Mouse (Mus musculus): ENCODE data around the gene Klf16. TPM values are rescaled to one million over a fixed set of nuclear protein-coding genes. Genes with fewer than 3 reads are reported as not detected.

Klf16 gene
- polyA plus RNA-seq, 1 experiment, result 16.0 TPM

- TF ChIP-seq MAX (IDR thresholded peaks at IDR 0.05; ENCODE audit: low read depth), result no peak
- TF ChIP-seq MYOG (IDR thresholded peaks at IDR 0.05; ENCODE audit: control insufficient read depth in 1 of 3, insufficient read depth in 1 of 3, insufficient read length in 2 of 3, low read depth in 2 of 3), result no peak
- no peak for TF ChIP-seq USF1 (IDR thresholded peaks at IDR 0.05; ENCODE audit: low read depth)
- no peak for TF ChIP-seq CEBPB (IDR thresholded peaks at IDR 0.05; ENCODE audit: insufficient read depth, poor library complexity, severe bottlenecking)
- no peak for TF ChIP-seq E2F4 (IDR thresholded peaks at IDR 0.05; ENCODE audit: insufficient read depth)
- TF ChIP-seq POLR2AphosphoS2 (IDR thresholded peaks at IDR 0.05; ENCODE audit: insufficient read length, low read depth), result no peak
- TF ChIP-seq MYOD1 (IDR thresholded peaks at IDR 0.05; ENCODE audit: control insufficient read depth in 1 of 3, insufficient read length in 2 of 3, low read depth in 2 of 3), result no peak
- TF ChIP-seq POLR2A (IDR thresholded peaks at IDR 0.05; ENCODE audit: insufficient read length, low read depth), result no peak
- TF ChIP-seq REST (IDR thresholded peaks at IDR 0.05; ENCODE audit: insufficient read depth, insufficient read length), result no peak
- TF ChIP-seq TCF12 (IDR thresholded peaks at IDR 0.05; ENCODE audit: insufficient read depth, poor library complexity, severe bottlenecking), result no peak
- no peak for TF ChIP-seq SRF (IDR thresholded peaks at IDR 0.05; ENCODE audit: control insufficient read depth, insufficient read length, low read depth)
- TF ChIP-seq TCF3 (IDR thresholded peaks at IDR 0.05; ENCODE audit: insufficient read length, low read depth), result no peak
- H3K79me2 ChIP-seq (ENCODE audit: control insufficient read depth, insufficient read depth), result no peaks in the 10 kb centered on the region
- peaks cover 4% of the 10 kb centered on the region for H3K36me3 ChIP-seq (ENCODE audit: control insufficient read depth, insufficient read depth)
- no peaks in the 10 kb centered on the region for H3K27me3 ChIP-seq (ENCODE audit: control insufficient read depth, insufficient read depth, insufficient read length)
- H3ac ChIP-seq (ENCODE audit: control insufficient read depth, insufficient read length), result no peak overlapping the region
- H3K4me3 ChIP-seq, result no peak overlapping the region
- H3K4me2 ChIP-seq (ENCODE audit: low read depth), result no peak overlapping the region
These were observed 37.6 kb downstream of the Klf16 start for GRCm38 (mm10) chr10:80539493-80539892.

- no peaks in the 10 kb centered on the region for H3K27me3 ChIP-seq (ENCODE audit: control insufficient read depth, insufficient read depth, insufficient read length)
- no peak within 1 kb of the TSS for H3ac ChIP-seq (ENCODE audit: control insufficient read depth, insufficient read length)
- H3K4me3 ChIP-seq, result no peak within 1 kb of the TSS
- peak within 1 kb of the TSS; percentile 37 for H3K4me2 ChIP-seq (ENCODE audit: low read depth)
- no peaks in the 10 kb centered on the region for H3K79me2 ChIP-seq (ENCODE audit: control insufficient read depth, insufficient read depth)
- TF ChIP-seq E2F4 (IDR thresholded peaks at IDR 0.05; ENCODE audit: insufficient read depth) (no peak), MYOG (IDR thresholded peaks at IDR 0.05; ENCODE audit: control insufficient read depth in 1 of 3, insufficient read depth in 1 of 3, insufficient read length in 2 of 3, low read depth in 2 of 3) (no peak), TCF3 (IDR thresholded peaks at IDR 0.05; ENCODE audit: insufficient read length, low read depth) (no peak), POLR2AphosphoS2 (IDR thresholded peaks at IDR 0.05; ENCODE audit: insufficient read length, low read depth) (peak; percentile 50), MAX (IDR thresholded peaks at IDR 0.05; ENCODE audit: low read depth) (no peak)
- H3K36me3 ChIP-seq (ENCODE audit: control insufficient read depth, insufficient read depth), result peaks cover 4% of the 10 kb centered on the region
These were observed 38.3 kb downstream of the Klf16 start, which contains the start of gene Atp8b3 for GRCm38 (mm10) chr10:80538710-80539394. Gene Atp8b3, minus strand, starts transcription at chr10:80539124.

DNA sequence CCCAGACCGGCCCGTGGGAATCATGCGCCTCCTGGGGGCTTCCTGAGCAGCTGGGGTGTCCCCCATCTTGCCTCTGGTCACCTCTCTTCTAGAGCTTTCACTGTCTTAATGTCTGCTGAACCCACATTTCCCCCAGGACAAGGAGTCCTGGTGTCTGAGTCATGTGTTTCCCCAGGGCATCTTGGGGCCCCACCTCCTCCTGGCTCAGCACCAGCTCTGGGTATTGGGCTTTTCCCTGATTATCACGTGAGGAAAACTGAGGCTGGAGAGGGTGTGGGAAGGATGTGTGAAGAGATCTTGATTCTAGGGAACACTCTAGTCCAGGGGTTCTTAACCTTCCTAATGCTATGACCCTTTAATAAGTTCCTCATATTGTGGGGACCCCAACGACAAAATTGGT is 38.9 kb downstream of the Klf16 start:
- TF ChIP-seq SRF (IDR thresholded peaks at IDR 0.05; ENCODE audit: control insufficient read depth, insufficient read length, low read depth) (no peak), USF1 (IDR thresholded peaks at IDR 0.05; ENCODE audit: low read depth) (peak; percentile 82)
- H3K79me2 ChIP-seq (ENCODE audit: control insufficient read depth, insufficient read depth), result no peaks in the 10 kb centered on the region
- H3K4me2 ChIP-seq (ENCODE audit: low read depth), result peak overlapping the region; percentile 37
- H3ac ChIP-seq (ENCODE audit: control insufficient read depth, insufficient read length), result no peak overlapping the region
- peaks cover 3% of the 10 kb centered on the region for H3K36me3 ChIP-seq (ENCODE audit: control insufficient read depth, insufficient read depth)
- no peak overlapping the region for H3K4me3 ChIP-seq
- H3K27me3 ChIP-seq (ENCODE audit: control insufficient read depth, insufficient read depth, insufficient read length), result no peaks in the 10 kb centered on the region

GRCm38 (mm10) chr10:80535711-80536110 is 41.4 kb downstream of the Klf16 start:
- H3K36me3 ChIP-seq (ENCODE audit: control insufficient read depth, insufficient read depth), result no peaks in the 10 kb centered on the region
- H3K4me3 ChIP-seq, result no peak overlapping the region
- H3K27me3 ChIP-seq (ENCODE audit: control insufficient read depth, insufficient read depth, insufficient read length), result no peaks in the 10 kb centered on the region
- H3ac ChIP-seq (ENCODE audit: control insufficient read depth, insufficient read length), result no peak overlapping the region
- H3K79me2 ChIP-seq (ENCODE audit: control insufficient read depth, insufficient read depth), result no peaks in the 10 kb centered on the region
- TF ChIP-seq E2F4 (IDR thresholded peaks at IDR 0.05; ENCODE audit: insufficient read depth) (no peak), POLR2A (IDR thresholded peaks at IDR 0.05; ENCODE audit: insufficient read length, low read depth) (no peak), CEBPB (IDR thresholded peaks at IDR 0.05; ENCODE audit: insufficient read depth, poor library complexity, severe bottlenecking) (no peak), MYOD1 (IDR thresholded peaks at IDR 0.05; ENCODE audit: control insufficient read depth in 1 of 3, insufficient read length in 2 of 3, low read depth in 2 of 3) (no peak), SRF (IDR thresholded peaks at IDR 0.05; ENCODE audit: control insufficient read depth, insufficient read length, low read depth) (no peak), POLR2AphosphoS2 (IDR thresholded peaks at IDR 0.05; ENCODE audit: insufficient read length, low read depth) (no peak), TCF12 (IDR thresholded peaks at IDR 0.05; ENCODE audit: insufficient read depth, poor library complexity, severe bottlenecking) (no peak), REST (IDR thresholded peaks at IDR 0.05; ENCODE audit: insufficient read depth, insufficient read length) (no peak), TCF3 (IDR thresholded peaks at IDR 0.05; ENCODE audit: insufficient read length, low read depth) (no peak), USF1 (IDR thresholded peaks at IDR 0.05; ENCODE audit: low read depth) (no peak), MYOG (IDR thresholded peaks at IDR 0.05; ENCODE audit: control insufficient read depth in 1 of 3, insufficient read depth in 1 of 3, insufficient read length in 2 of 3, low read depth in 2 of 3) (no peak), MAX (IDR thresholded peaks at IDR 0.05; ENCODE audit: low read depth) (no peak)
- no peak overlapping the region for H3K4me2 ChIP-seq (ENCODE audit: low read depth)

GRCm38 (mm10) chr10:80535071-80535470 is 42.0 kb downstream of the Klf16 start:
- H3ac ChIP-seq (ENCODE audit: control insufficient read depth, insufficient read length), result no peak overlapping the region
- no peaks in the 10 kb centered on the region for H3K27me3 ChIP-seq (ENCODE audit: control insufficient read depth, insufficient read depth, insufficient read length)
- H3K4me3 ChIP-seq, result no peak overlapping the region
- no peaks in the 10 kb centered on the region for H3K36me3 ChIP-seq (ENCODE audit: control insufficient read depth, insufficient read depth)
- no peaks in the 10 kb centered on the region for H3K79me2 ChIP-seq (ENCODE audit: control insufficient read depth, insufficient read depth)
- no peak overlapping the region for H3K4me2 ChIP-seq (ENCODE audit: low read depth)
- TF ChIP-seq SRF (IDR thresholded peaks at IDR 0.05; ENCODE audit: control insufficient read depth, insufficient read length, low read depth) (no peak), TCF12 (IDR thresholded peaks at IDR 0.05; ENCODE audit: insufficient read depth, poor library complexity, severe bottlenecking) (no peak), MYOG (IDR thresholded peaks at IDR 0.05; ENCODE audit: control insufficient read depth in 1 of 3, insufficient read depth in 1 of 3, insufficient read length in 2 of 3, low read depth in 2 of 3) (no peak), REST (IDR thresholded peaks at IDR 0.05; ENCODE audit: insufficient read depth, insufficient read length) (no peak), USF1 (IDR thresholded peaks at IDR 0.05; ENCODE audit: low read depth) (no peak), MYOD1 (IDR thresholded peaks at IDR 0.05; ENCODE audit: control insufficient read depth in 1 of 3, insufficient read length in 2 of 3, low read depth in 2 of 3) (no peak)

Data from myocyte (in vitro differentiated cells).